Mouse (Mus musculus) embryonic facial prominence, embryonic 12.5 days (tissue): ENCODE data around the gene Akt1. TPM values are rescaled to one million over a fixed set of nuclear protein-coding genes. Genes with fewer than 3 reads are reported as not detected.

Experiments
- ATAC-seq: fragments of 200-750 bp; cut with Nextera tagmentation; 2 replicates; pipeline ENCODE4 v1.8.0; 2017; ENCODE audit not compliant: insufficient number of reproducible peaks, insufficient read depth, low FRiP score, low TSS enrichment
- H3K27ac ChIP-seq: fragments of 300-500 bp; sonication (generic); 2 replicates; pipeline ENCODE4 v1.5.1; 2016; ENCODE audit warnings: mild to moderate bottlenecking
- H3K27me3 ChIP-seq: fragments of 300-500 bp; sonication (generic); 2 replicates; pipeline ENCODE4 v1.6.1; 2016; ENCODE audit warnings: mild to moderate bottlenecking, moderate library complexity
- H3K36me3 ChIP-seq: fragments of 300-500 bp; sonication (generic); 2 replicates; pipeline ENCODE4 v1.6.1; 2016; ENCODE audit warnings: mild to moderate bottlenecking
- H3K4me1 ChIP-seq: fragments of 300-500 bp; sonication (generic); 2 replicates; pipeline ENCODE4 v1.6.1; 2016
- H3K4me2 ChIP-seq: fragments of 300-500 bp; sonication (generic); replicated peaks from 2 replicates; pipeline ENCODE4 v1.6.1; 2016; ENCODE audit warnings: mild to moderate bottlenecking, moderate library complexity
- H3K4me3 ChIP-seq: fragments of 300-500 bp; sonication (generic); 2 replicates; pipeline ENCODE4 v1.5.1; 2016; ENCODE audit warnings: mild to moderate bottlenecking
- H3K9ac ChIP-seq: fragments of 300-500 bp; sonication (generic); 2 replicates; pipeline ENCODE4 v1.6.1; 2016; ENCODE audit warnings: mild to moderate bottlenecking, moderate library complexity
- H3K9me3 ChIP-seq: fragments of 300-500 bp; sonication (generic); 2 replicates; pipeline ENCODE4 v1.6.1; 2016; ENCODE audit warnings: mild to moderate bottlenecking, moderate library complexity
- WGBS: fragments of 180-500 bp; shearing (Covaris S2); methylation state at CpG from one replicate; pipeline ENCODE4 v1.1.7; 2016; 5-methylcytosine and 5-hydroxymethylcytosine counted together
- polyA plus RNA-seq: library from polyadenylated mRNA; unstranded; fragments of >200 nt; fragmentation: Nextera tagmentation; extraction: Ambion mirVana; gene quantifications from 2 replicates; pipeline ENCODE4 v1.2.1, GENCODE M21; 2016

The Akt1 gene
- polyA plus RNA-seq, 1 experiment from 2014 or later = 98.8 TPM

GRCm38 (mm10) chr12:112658619-112659018 lies 16.1 kb downstream of the Akt1 start:
- no peak overlapping the region for H3K4me2 ChIP-seq
- 94% methylated on average over 7 of the region's 7 CpGs for WGBS
- H3K9me3 ChIP-seq = no peaks in the 10 kb centered on the region
- peaks cover 31% of the 10 kb centered on the region for H3K4me1 ChIP-seq
- H3K27me3 ChIP-seq = no peaks in the 10 kb centered on the region
- H3K9ac ChIP-seq = no peak overlapping the region
- no peak for ATAC-seq
- H3K27ac ChIP-seq = no peak overlapping the region
- H3K4me3 ChIP-seq = no peak overlapping the region
- peaks cover 99% of the 10 kb centered on the region for H3K36me3 ChIP-seq

DNA sequence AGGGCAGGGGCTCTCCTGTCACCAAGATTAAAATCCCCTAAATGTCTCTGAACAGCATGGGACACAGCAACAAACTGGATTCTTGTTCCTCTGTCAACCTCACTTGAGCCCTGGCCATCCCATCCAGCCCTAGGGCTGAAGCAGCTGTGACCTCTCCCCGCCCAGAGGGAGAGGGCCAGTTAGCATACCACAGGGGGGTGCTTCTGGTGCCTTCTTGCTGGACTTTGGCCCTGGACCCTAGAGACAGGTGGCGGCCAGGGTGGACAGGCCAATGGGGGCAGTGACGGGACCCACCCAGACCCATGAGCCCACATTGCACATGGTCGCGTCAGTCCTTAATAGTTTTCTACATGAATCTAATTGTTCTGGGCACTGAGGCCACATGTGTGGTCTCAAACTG lies 20.6 kb downstream of the Akt1 start:
- Histone ChIP-seq H3K9me3 (no peaks in the 10 kb centered on the region), H3K36me3 (peaks cover 92% of the 10 kb centered on the region), H3K9ac (no peak overlapping the region), H3K4me3 (no peak overlapping the region), H3K4me2 (no peak overlapping the region), H3K4me1 (no peaks in the 10 kb centered on the region), H3K27ac (0 out of 2 replicates have a peak overlapping the region, but pooled peaks have one; percentile 61), H3K27me3 (no peaks in the 10 kb centered on the region)
- WGBS = 86% methylated on average over 5 of the region's 5 CpGs
- ATAC-seq = no peak

DNA sequence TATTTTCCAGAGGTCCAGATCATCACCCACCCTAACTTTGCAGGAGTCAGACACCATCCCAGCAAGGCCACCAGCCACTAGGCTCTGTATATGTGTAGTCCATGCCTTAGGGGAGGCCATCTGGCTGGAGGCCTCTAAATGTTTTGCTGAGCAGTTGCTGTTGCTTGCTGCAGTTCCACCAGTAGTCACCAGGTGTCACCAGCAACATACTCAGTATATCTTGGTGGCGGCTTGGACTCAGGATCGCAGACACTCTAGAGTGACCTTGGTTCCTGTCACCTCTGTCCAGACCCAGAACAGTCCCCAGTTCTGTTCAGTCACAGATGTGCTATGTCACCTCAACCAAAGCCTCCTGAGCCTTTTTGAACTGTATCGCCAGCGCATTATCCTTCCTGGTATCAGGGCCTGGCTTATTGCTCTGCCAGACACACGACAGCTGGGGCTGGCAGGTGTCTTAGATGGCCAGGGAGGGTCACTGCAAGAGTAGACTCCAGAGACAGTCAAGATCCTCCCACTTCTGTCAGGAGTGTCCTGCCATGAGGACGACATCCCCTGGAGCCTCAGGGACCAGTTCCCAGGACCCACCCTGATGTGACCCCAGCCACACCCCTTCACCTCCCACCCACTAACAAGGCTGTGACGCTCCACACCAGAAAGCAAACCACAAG lies 21.4 kb downstream of the Akt1 start:
- Histone ChIP-seq H3K36me3 (peaks cover 92% of the 10 kb centered on the region), H3K4me2 (no peak overlapping the region), H3K27me3 (no peaks in the 10 kb centered on the region), H3K9ac (no peak overlapping the region), H3K4me3 (no peak overlapping the region), H3K27ac (no peak overlapping the region), H3K9me3 (no peaks in the 10 kb centered on the region), H3K4me1 (no peaks in the 10 kb centered on the region)
- WGBS = 56% methylated on average over 7 of the region's 7 CpGs
- ATAC-seq = no peak

- H3K9me3 ChIP-seq = no peaks in the 10 kb centered on the region
- H3K27me3 ChIP-seq = no peaks in the 10 kb centered on the region
- no peak for ATAC-seq
- H3K4me2 ChIP-seq = no peak overlapping the region
- no peaks in the 10 kb centered on the region; the same call in 1 of the 2 replicates for H3K4me1 ChIP-seq
- H3K27ac ChIP-seq = no peak overlapping the region
- H3K4me3 ChIP-seq = no peak overlapping the region
- no peak overlapping the region for H3K9ac ChIP-seq
- peaks cover 85% of the 10 kb centered on the region for H3K36me3 ChIP-seq
- 83% methylated on average over 5 of the region's 5 CpGs for WGBS
These were observed 22.8 kb downstream of the Akt1 start for GRCm38 (mm10) chr12:112651778-112652439.

- H3K4me2 ChIP-seq = no peak overlapping the region
- ATAC-seq = no peak
- H3K4me3 ChIP-seq = no peak overlapping the region
- no peaks in the 10 kb centered on the region for H3K9me3 ChIP-seq
- no peak overlapping the region for H3K9ac ChIP-seq
- peaks cover 48% of the 10 kb centered on the region for H3K36me3 ChIP-seq
- WGBS = 92% methylated on average over 5 of the region's 5 CpGs
- H3K27ac ChIP-seq = no peak overlapping the region
- H3K27me3 ChIP-seq = no peaks in the 10 kb centered on the region
- H3K4me1 ChIP-seq = peaks cover 14% of the 10 kb centered on the region
These were observed 26.6 kb downstream of the Akt1 start for GRCm38 (mm10) chr12:112648081-112648480.

DNA sequence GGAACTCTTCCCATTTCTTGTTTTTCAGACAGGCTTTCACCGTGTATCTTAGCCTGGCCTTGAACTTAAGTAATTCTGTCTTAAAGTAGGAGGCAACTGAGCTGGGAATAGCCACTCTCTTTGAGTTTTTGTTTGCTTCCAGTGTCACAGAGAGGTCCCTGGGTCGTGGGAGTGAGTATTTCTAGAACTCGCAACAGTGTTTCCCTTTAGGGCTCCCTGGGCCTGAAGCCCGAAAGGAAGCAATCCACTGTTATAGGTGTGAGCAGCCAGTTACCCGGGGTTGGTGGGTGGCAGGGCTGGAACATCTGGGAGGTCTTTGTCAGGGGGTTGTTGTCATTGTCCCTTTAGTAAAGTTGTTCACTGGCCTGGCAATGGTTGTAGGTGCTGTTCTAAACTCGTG lies 28.5 kb downstream of the Akt1 start:
- no peaks in the 10 kb centered on the region for H3K9me3 ChIP-seq
- H3K27me3 ChIP-seq = no peaks in the 10 kb centered on the region
- H3K9ac ChIP-seq = peak overlapping the region; percentile 77
- no peak for ATAC-seq
- H3K4me2 ChIP-seq = peak overlapping the region; percentile 92
- WGBS = 62% methylated on average over 6 of the region's 6 CpGs
- peaks cover 33% of the 10 kb centered on the region for H3K36me3 ChIP-seq
- H3K27ac ChIP-seq = no peak overlapping the region
- H3K4me1 ChIP-seq = peaks cover 14% of the 10 kb centered on the region
- peak overlapping the region; percentile 69 for H3K4me3 ChIP-seq

- H3K4me2 ChIP-seq = peak overlapping the region; percentile 92
- H3K9me3 ChIP-seq = no peaks in the 10 kb centered on the region
- H3K4me1 ChIP-seq = peaks cover 14% of the 10 kb centered on the region
- peak; percentile 16; the same call in 1 of the 2 replicates for ATAC-seq
- H3K36me3 ChIP-seq = peaks cover 23% of the 10 kb centered on the region
- under 1% methylated on average over 74 of the region's 75 CpGs for WGBS
- peak overlapping the region; percentile 77 for H3K9ac ChIP-seq
- no peaks in the 10 kb centered on the region for H3K27me3 ChIP-seq
- H3K27ac ChIP-seq = peak overlapping the region; percentile 90
- H3K4me3 ChIP-seq = peak overlapping the region; percentile 69
These were observed 29.7 kb downstream of the Akt1 start for GRCm38 (mm10) chr12:112644855-112645506.

DNA sequence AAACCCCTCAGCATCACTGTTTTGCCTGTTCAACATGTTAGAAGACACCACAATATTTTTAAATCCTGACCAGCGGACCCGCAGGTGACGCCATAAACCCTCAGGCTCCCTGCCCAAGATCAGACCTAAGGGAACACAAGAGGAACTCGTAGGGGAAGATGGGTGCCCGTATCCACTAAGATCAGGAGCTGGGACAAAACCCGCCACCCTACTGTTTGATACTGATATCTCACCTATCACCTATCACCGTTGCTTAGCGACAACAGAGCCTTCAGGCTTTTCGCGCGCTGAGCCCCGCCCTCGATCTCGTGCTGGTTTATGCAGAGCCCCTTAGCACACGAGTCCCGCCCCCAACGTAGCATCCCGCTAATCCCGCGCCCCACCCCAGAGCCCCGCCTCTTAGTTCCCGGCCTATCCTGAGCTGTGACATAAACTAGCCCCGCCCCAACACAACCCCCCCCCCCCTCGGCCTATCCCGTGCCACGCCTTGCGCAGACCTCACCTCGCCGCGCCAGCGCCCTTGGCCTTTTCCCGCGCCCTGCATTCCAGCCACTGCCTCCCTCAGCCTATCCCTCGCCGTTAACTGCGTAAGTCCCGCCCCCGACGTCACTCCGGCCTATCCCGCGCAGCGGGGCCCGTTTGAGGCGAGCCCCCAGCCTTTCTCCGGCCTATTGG lies 30.4 kb downstream of the Akt1 start, which contains the start of gene Siva1:
Gene Siva1, plus strand, starts transcription at position 500 of the 675 bp plus-strand sequence.
- peak within 1 kb of the TSS; percentile 77 for H3K9ac ChIP-seq
- peaks cover 14% of the 10 kb centered on the region for H3K4me1 ChIP-seq
- no peaks in the 10 kb centered on the region for H3K27me3 ChIP-seq
- peak; percentile 98 for ATAC-seq
- 3% methylated on average over 39 of the region's 46 CpGs for WGBS
- peak within 1 kb of the TSS; percentile 69 for H3K4me3 ChIP-seq
- H3K9me3 ChIP-seq = no peaks in the 10 kb centered on the region
- H3K27ac ChIP-seq = peak within 1 kb of the TSS; percentile 90
- H3K4me2 ChIP-seq = peak within 1 kb of the TSS; percentile 92
- peaks cover 17% of the 10 kb centered on the region for H3K36me3 ChIP-seq

DNA sequence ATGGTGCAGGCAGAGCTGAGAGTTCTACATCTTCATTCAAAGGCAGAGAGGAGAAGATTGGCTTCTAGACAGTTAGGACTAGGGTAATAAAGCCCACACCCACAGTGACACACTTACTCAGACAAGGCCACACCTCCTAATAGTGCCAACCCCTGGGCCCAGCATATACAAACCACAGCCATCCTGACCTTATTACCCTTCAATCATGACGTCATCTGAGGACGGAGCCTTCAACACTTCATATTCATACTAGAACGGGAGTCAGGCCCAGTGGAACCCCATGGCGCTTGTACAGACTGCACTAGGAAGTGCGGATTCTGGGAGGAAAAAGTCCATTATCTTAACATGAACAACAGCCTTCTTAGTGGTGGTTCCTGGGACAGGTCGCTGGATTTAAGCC lies 31.6 kb downstream of the Akt1 start:
- 95% methylated on average over 6 of the region's 6 CpGs for WGBS
- Histone ChIP-seq H3K4me2 (no peak overlapping the region), H3K4me3 (no peak overlapping the region), H3K36me3 (peaks cover 5% of the 10 kb centered on the region), H3K4me1 (peaks cover 14% of the 10 kb centered on the region), H3K9me3 (no peaks in the 10 kb centered on the region), H3K9ac (no peak overlapping the region), H3K27me3 (no peaks in the 10 kb centered on the region), H3K27ac (no peak overlapping the region)
- no peak for ATAC-seq

DNA sequence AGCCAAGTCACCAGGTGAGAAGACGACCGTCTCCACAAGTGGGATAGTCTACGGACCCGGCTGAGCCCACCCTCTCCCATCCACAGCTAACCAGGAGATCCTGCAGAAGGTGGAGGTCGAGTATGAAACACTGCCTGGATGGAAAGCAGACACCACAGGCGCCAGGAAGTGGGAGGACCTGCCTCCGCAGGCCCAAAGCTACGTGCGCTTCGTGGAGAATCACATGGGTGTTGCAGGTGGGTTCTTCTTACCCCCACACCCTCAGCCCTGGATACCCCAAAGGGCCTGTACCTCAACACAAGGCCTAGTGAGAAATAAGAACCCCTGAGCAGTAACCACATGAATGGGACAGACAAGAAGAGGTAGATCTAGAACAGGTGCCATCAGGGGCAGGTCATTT lies 35.2 kb downstream of the Akt1 start:
- H3K9me3 ChIP-seq = no peaks in the 10 kb centered on the region
- H3K4me1 ChIP-seq = no peaks in the 10 kb centered on the region
- no peak overlapping the region for H3K4me2 ChIP-seq
- no peak overlapping the region for H3K4me3 ChIP-seq
- no peak for ATAC-seq
- no peak overlapping the region for H3K27ac ChIP-seq
- no peaks in the 10 kb centered on the region for H3K36me3 ChIP-seq
- no peak overlapping the region for H3K9ac ChIP-seq
- 84% methylated on average over 10 of the region's 10 CpGs for WGBS
- 0 out of 2 replicates have a peak, but pooled peaks cover 4% of the 10 kb centered on the region for H3K27me3 ChIP-seq

DNA sequence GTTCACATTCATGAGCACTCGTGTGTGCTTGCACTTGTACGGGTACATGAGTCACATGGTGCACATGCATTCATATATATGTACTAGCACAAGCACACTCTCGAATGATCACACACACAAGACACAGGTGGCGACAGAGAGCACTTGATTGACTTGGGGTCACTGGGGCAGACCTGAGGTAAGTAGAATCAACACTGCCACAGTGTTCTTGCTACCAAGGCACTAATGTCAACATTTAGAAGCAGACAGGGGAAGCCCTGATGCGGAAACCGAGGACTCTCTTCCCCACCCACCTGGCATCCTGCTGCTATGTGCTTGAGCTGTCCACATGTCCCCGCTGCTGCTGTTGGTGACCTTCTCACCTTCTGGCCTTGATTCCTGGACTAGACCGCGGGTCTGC lies 41.0 kb downstream of the Akt1 start:
- Histone ChIP-seq H3K9ac (no peak overlapping the region), H3K4me3 (no peak overlapping the region), H3K36me3 (no peaks in the 10 kb centered on the region), H3K27ac (no peak overlapping the region), H3K27me3 (0 out of 2 replicates have a peak, but pooled peaks cover 4% of the 10 kb centered on the region), H3K4me1 (peaks cover 11% of the 10 kb centered on the region), H3K9me3 (no peaks in the 10 kb centered on the region), H3K4me2 (no peak overlapping the region)
- WGBS = 62% methylated on average over 9 of the region's 9 CpGs
- no peak for ATAC-seq
